Mouse (Mus musculus) megakaryocyte, adult 5-6 weeks (primary cell): ENCODE measurements around the gene Stn1. TPM values are rescaled to one million over a fixed set of nuclear protein-coding genes. Genes with fewer than 3 reads are reported as not detected.

Experiments
- ATAC-seq: 2 replicates; pipeline ENCODE4 v1.8.0; 2016; ENCODE audit warnings: mild to moderate bottlenecking, inconsistent platforms; ENCODE audit not compliant: poor library complexity, severe bottlenecking
- total RNA-seq, 2 experiments: library from RNA; stranded (forward) in 1 of 2; stranded (reverse) in 1 of 2; fragments of 153-499, 151-499 nt in 1 of 2; fragments of 221-1000, 200-1000 nt in 1 of 2; gene quantifications; 2 replicates each; pipeline versions ENCODE4 v1.2.3 to v1.2.4; 2015 to 2017

Gene Stn1
- total RNA-seq, 2 experiments from 2014 or later, result 39.2 to 46.2 TPM

- no peak for ATAC-seq
Observed at GRCm38 (mm10) chr19:47455001-47455755, 82.1 kb downstream of the Stn1 start.

DNA sequence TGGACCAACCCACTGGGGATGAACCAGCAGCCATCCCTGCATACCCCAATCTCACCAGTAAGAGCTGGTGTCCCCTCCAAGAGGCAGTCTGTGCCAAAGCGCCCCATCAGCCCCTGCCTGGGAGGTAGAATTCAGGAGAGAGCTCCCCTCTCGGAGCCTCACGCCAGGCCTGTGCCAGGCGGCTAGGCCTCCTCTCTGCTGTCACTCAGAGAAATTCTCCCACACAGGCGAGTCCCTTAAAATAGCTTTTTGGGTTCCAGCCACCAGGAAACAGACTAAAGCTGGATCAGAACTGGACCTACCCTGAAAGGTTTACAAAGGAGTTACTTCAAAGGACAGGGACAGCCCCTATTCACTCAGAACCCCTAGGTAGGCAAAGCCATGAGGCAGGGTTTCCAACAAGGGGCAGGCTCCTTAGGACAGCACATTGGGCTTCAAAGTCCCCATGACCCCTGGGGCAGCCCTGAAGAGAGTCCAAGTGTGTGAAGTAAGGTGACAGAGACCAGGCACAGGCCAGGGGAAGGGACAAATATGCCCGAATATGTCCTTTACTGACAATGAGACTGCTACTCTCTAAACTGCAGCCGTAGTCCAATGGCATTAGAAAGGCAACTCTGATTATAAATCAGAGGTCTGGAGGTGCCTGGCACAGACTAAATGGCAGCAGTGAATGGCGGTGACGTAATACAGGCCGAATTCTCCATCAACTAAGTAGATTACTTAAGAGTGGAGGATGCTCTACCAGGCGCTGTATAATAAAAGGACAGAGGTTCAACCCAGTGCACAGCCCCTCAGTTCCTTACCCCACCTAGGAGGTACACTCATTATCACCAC lies 82.9 kb downstream of the Stn1 start:
- ATAC-seq, result no peak

DNA sequence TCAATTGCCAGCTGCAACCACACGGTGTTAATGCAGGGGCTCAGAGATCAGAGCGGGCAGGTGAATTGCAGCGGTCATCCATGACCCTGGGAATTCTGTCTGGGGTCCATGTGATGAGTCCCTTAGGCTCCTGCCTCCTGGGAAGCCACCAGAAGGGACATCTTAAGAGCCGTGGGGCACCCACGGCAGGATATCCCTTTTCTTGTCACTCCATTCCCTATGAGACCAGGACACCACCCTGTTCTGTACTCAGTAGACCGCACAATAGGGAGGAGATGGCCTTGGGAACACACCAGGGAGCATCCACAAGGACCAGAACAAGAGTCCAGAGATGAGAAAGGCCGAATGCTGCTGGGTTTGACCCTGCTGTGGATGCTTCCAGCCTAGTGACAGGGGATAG lies 84.0 kb downstream of the Stn1 start:
- no peak for ATAC-seq

DNA sequence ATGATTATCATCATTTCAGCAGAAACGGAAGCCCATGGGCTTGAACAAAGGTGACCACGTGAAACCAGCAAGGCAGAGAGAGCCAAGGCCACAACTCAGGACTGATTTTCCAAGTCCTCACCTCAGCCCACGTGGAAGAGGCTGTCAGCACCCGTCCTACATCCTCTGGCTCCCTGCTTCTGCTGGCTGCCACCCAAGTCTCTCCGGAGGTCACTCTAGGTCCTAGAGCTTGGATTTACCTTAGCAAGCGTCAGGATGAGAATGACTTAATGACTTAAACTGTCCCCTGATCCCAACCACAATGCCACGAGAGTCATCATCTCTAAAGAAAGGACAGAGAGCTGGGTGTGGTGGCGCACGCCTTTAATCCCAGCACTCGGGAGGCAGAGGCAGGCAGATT lies 84.6 kb downstream of the Stn1 start:
- no peak for ATAC-seq

DNA sequence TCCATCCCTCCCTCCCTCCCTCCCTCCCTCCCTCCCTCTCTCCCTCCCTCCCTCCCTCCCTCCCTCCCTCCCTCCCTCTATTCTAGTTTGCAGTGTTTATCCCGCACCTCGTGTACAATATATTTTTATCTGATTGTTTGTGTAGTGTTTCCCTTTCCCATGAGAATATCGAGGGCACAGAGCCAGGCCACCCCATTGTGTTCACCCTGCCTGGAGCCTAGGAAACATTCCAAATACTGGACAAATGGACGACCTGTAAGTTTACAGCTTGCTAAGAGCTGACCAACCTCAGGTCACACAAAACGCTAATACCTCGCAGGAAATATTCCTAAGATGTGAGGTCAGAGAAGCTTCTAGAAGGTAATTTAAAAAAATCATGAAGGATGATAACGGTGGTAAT lies 85.1 kb downstream of the Stn1 start:
- ATAC-seq, result no peak

DNA sequence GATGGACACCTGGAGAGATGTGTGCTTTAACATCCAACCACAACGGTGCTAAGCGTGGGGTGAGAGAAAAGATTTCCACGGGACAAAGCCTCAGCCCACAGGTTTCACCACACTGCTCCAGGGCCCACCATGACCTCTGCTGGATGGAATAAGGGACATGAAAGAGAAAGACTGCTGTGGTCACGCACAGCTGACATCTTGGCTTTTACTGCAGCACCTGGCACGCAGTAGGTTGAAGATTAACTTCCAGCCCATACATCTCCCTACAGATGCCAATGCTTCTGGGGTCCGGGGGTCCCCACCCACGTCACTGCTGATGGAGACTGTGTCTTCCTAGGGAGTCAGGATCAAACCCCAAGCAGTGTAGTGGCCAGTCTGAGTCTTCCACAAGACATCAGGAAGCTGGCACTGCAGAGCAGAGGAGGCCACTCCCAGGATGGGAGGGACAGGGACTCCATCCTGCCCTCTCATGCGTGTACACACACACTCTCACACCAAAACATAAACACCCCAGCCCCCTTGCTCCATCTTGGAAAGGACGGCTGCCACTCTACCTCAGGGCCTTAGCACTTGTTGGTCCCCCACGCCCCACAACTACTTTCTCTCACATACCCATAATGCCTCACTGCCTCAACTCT lies 85.7 kb downstream of the Stn1 start:
- ATAC-seq, result no peak

Other genes with a start within 250 kb of the Stn1 start
- 1.4 and 1.8 TPM in 2 replicates for gene Sh3pxd2a, start 73.1 kb downstream of the Stn1 start, total RNA-seq (2015)
- 1.1 and 1.3 TPM in 2 replicates for gene Sh3pxd2a, start 73.1 kb downstream of the Stn1 start, total RNA-seq (2017)
- 148 and 150 TPM in 2 replicates for gene Slk, start 42.2 kb upstream of the Stn1 start, total RNA-seq (2015)
- 262 and 270 TPM in 2 replicates for gene Slk, start 42.2 kb upstream of the Stn1 start, total RNA-seq (2017)
- gene Col17a1, start 154.6 kb upstream of the Stn1 start, total RNA-seq (2015), result not detected in 2 replicates
- gene Col17a1, start 154.6 kb upstream of the Stn1 start, total RNA-seq (2017), result not detected in 2 replicates
- 92.5 and 94.5 TPM in 2 replicates for gene Sfr1, start 194.2 kb upstream of the Stn1 start, total RNA-seq (2015)
- 91.2 and 94.4 TPM in 2 replicates for gene Sfr1, start 194.2 kb upstream of the Stn1 start, total RNA-seq (2017)